Mouse (Mus musculus) stomach, embryonic 15.5 days (tissue): ENCODE results near the gene Npw. TPM values are rescaled to one million over a fixed set of nuclear protein-coding genes. Genes with fewer than 3 reads are reported as not detected.

Experiments used
- ATAC-seq: fragments of 200-750 bp; cut with Nextera tagmentation; 2 replicates; pipeline ENCODE4 v1.8.0; 2017; ENCODE audit warnings: low read depth, moderate number of reproducible peaks, moderate TSS enrichment; ENCODE audit not compliant: insufficient read depth, low FRiP score
- H3K27ac ChIP-seq: fragments of 300-500 bp; sonication (generic); 2 replicates; pipeline ENCODE4 v1.5.1; 2015; ENCODE audit warnings: mild to moderate bottlenecking, inconsistent platforms
- H3K27me3 ChIP-seq: fragments of 300-500 bp; sonication (generic); replicated peaks from 2 replicates; pipeline ENCODE4 v1.6.1; 2015; ENCODE audit warnings: inconsistent platforms
- H3K36me3 ChIP-seq: fragments of 300-500 bp; sonication (generic); 2 replicates; pipeline ENCODE4 v1.6.1; 2015; ENCODE audit warnings: inconsistent platforms
- H3K4me1 ChIP-seq: fragments of 300-500 bp; sonication (generic); 2 replicates; pipeline ENCODE4 v1.6.1; 2015; ENCODE audit warnings: inconsistent platforms
- H3K4me2 ChIP-seq: fragments of 300-500 bp; sonication (generic); 2 replicates; pipeline ENCODE4 v1.6.1; 2015; ENCODE audit warnings: mild to moderate bottlenecking, inconsistent platforms
- H3K4me3 ChIP-seq: fragments of 300-500 bp; sonication (generic); replicated peaks from 2 replicates; pipeline ENCODE4 v1.5.1; 2015; ENCODE audit warnings: inconsistent platforms
- H3K9ac ChIP-seq: fragments of 300-500 bp; sonication (generic); 2 replicates; pipeline ENCODE4 v1.6.1; 2015; ENCODE audit warnings: inconsistent platforms
- H3K9me3 ChIP-seq: fragments of 300-500 bp; sonication (generic); 2 replicates; pipeline ENCODE4 v1.6.1; 2016; ENCODE audit warnings: inconsistent platforms
- WGBS: fragments of 180-500 bp; shearing (Covaris S2); methylation state at CpG from one replicate; pipeline ENCODE4 v1.1.7; 2015; 5-methylcytosine and 5-hydroxymethylcytosine counted together
- polyA plus RNA-seq: library from polyadenylated mRNA; unstranded; fragments of >200 nt; fragmentation: Nextera tagmentation; extraction: Ambion mirVana; gene quantifications from 2 replicates; pipeline ENCODE4 v1.2.1, GENCODE M21; 2015

The Npw gene
- polyA plus RNA-seq, 1 experiment from 2014 or later, result 0.30 TPM

- Histone ChIP-seq H3K27me3 (peaks cover 38% of the 10 kb centered on the region), H3K36me3 (peaks cover 5% of the 10 kb centered on the region; the same call in 1 of the 2 replicates), H3K9ac (no peak overlapping the region), H3K27ac (no peak overlapping the region), H3K4me2 (no peak overlapping the region; the same call in 1 of the 2 replicates), H3K4me1 (peaks cover 30% of the 10 kb centered on the region), H3K4me3 (no peak overlapping the region), H3K9me3 (no peaks in the 10 kb centered on the region)
- ATAC-seq, result no peak
- 83% methylated on average over 5 of the region's 5 CpGs for WGBS
Observed at GRCm38 (mm10) chr17:24692385-24692784, 34.1 kb upstream of the Npw start.

GRCm38 (mm10) chr17:24689251-24690081 is 31.2 kb upstream of the Npw start, which contains the start of gene Syngr3:
Gene Syngr3, minus strand, starts transcription at chr17:24689955.
- WGBS, result under 1% methylated on average over 41 of the region's 55 CpGs
- peaks cover 45% of the 10 kb centered on the region for H3K27me3 ChIP-seq

DNA sequence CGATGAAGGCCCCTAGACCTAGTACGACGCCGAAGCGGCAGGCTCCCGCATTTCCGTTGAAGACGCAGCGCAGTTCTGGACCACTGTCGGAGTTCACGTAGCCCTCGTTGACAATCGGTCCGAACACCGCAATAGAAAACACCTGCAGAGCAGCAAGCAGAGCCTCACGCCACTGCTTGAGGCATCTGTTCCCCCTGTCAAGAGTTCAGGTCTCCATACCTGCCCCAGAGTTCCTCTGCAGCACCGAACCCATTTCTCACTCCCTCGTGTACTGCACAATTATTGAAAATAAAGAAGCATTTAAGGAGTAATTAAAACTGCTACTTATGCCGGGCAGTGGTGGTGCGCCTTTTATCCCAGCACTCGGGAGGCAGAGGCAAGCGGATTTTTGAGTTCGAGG is 29.3 kb upstream of the Npw start:
- 20% methylated on average over 23 of the region's 23 CpGs for WGBS
- peaks cover 21% of the 10 kb centered on the region for H3K4me1 ChIP-seq
- H3K27me3 ChIP-seq, result peaks cover 45% of the 10 kb centered on the region
- peak overlapping the region; percentile 40 for H3K4me3 ChIP-seq
- peaks cover 5% of the 10 kb centered on the region; the same call in 1 of the 2 replicates for H3K36me3 ChIP-seq
- peak overlapping the region; percentile 77 for H3K4me2 ChIP-seq
- ATAC-seq, result no peak
- H3K9ac ChIP-seq, result 0 out of 2 replicates have a peak overlapping the region, but pooled peaks have one; percentile 9
- H3K27ac ChIP-seq, result no peak overlapping the region
- no peaks in the 10 kb centered on the region for H3K9me3 ChIP-seq

More at GRCm38 (mm10) chr17:24689251-24690081, 31.2 kb upstream of the Npw start, which contains the start of gene Syngr3:
- Histone ChIP-seq H3K4me1 (peaks cover 21% of the 10 kb centered on the region), H3K36me3 (peaks cover 5% of the 10 kb centered on the region; the same call in 1 of the 2 replicates), H3K4me3 (peak within 1 kb of the TSS; percentile 48), H3K9ac (no peak within 1 kb of the TSS), H3K9me3 (no peaks in the 10 kb centered on the region), H3K27ac (no peak within 1 kb of the TSS), H3K4me2 (peak within 1 kb of the TSS; percentile 91)
- no peak for ATAC-seq

- no peaks in the 10 kb centered on the region for H3K9me3 ChIP-seq
- peaks cover 3% of the 10 kb centered on the region; the same call in 1 of the 2 replicates for H3K36me3 ChIP-seq
Observed at GRCm38 (mm10) chr17:24687146-24687595, 28.9 kb upstream of the Npw start.

DNA sequence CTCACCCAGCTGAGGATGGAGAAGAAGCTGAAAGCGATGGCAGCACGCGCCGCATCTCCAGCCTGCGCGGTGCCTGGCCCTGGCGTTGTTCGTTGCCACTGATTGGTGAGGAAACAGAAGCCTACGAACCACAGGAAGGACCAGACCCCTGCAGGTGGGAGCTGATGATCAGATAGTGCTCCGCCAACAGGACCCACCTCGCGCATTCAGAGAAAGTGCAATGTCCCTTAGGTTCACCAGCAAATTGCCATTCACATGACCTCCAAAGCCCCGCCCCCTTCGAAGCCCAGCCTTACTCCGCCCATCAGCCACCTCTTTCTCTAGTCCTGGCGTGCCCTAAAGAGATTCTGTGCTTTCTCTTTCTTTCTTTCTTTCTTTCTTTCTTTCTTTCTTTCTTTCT is 28.3 kb upstream of the Npw start:
- WGBS, result 27% methylated on average over 16 of the region's 16 CpGs
- Histone ChIP-seq H3K9ac (no peak overlapping the region), H3K9me3 (no peaks in the 10 kb centered on the region), H3K4me3 (no peak overlapping the region), H3K27ac (no peak overlapping the region), H3K4me2 (peak overlapping the region; percentile 37), H3K36me3 (peaks cover 5% of the 10 kb centered on the region; the same call in 1 of the 2 replicates), H3K27me3 (peaks cover 45% of the 10 kb centered on the region), H3K4me1 (peaks cover 21% of the 10 kb centered on the region)
- no peak for ATAC-seq

More at GRCm38 (mm10) chr17:24687146-24687595, 28.9 kb upstream of the Npw start:
- Histone ChIP-seq H3K27me3 (peaks cover 45% of the 10 kb centered on the region), H3K9ac (0 out of 2 replicates have a peak overlapping the region, but pooled peaks have one; percentile 9), H3K4me3 (peak overlapping the region; percentile 40), H3K27ac (no peak overlapping the region), H3K4me1 (peaks cover 21% of the 10 kb centered on the region), H3K4me2 (peak overlapping the region; percentile 77)
- peak; percentile 62 for ATAC-seq
- 2% methylated on average over 25 of the region's 25 CpGs for WGBS

DNA sequence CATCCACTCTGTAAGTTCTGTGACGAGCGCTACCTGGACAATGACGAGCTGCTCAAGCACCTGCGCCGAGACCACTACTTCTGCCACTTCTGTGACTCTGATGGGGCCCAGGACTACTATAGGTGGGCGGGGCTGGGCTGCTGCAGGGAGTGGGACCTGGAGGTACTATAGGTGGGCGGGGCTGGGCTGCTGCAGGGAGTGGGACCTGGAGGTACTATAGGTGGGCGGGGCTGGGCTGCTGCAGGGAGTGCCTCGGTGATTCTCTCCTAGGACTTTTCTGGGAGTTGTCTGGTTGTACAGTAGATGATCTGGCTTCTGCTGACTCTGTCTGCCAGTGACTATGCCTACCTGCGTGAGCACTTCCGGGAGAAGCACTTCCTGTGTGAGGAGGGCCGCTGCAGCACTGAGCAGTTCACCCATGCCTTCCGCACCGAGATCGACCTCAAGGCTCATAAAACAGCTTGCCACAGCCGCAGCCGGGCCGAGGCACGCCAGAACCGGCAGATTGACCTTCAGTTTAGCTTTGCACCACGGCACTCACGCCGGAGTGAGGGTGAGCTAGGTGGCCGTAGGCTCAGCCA is 19.3 kb upstream of the Npw start:
- 85% methylated on average over 24 of the region's 24 CpGs for WGBS
- Histone ChIP-seq H3K4me3 (no peak overlapping the region), H3K4me1 (peaks cover 4% of the 10 kb centered on the region; the same call in 1 of the 2 replicates), H3K9me3 (no peaks in the 10 kb centered on the region), H3K27ac (no peak overlapping the region), H3K4me2 (no peak overlapping the region), H3K9ac (no peak overlapping the region), H3K36me3 (peaks cover 53% of the 10 kb centered on the region), H3K27me3 (no peaks in the 10 kb centered on the region)
- ATAC-seq, result peak; percentile 79

DNA sequence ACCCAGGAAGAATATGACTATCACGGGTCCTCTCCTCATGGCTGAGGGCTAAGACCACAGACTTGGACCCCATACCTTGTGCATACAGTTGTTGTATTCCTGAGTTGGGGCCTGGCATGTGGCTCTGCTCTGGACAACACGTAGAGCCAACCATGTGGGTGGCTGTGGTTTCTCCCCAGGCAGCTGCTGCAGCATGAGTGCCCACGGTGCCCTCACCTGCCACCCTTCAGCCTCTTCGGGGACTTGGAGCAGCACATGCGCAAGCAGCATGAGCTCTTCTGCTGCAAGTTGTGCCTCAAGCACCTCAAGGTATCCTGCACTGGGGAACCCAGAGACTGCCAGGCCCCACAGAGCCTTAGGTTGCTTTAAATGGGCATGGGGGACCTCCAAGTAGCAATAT is 18.6 kb upstream of the Npw start:
- no peak overlapping the region for H3K4me3 ChIP-seq
- H3K9ac ChIP-seq, result no peak overlapping the region
- no peaks in the 10 kb centered on the region for H3K27me3 ChIP-seq
- 88% methylated on average over 5 of the region's 5 CpGs for WGBS
- ATAC-seq, result no peak
- H3K4me1 ChIP-seq, result peaks cover 9% of the 10 kb centered on the region
- peaks cover 49% of the 10 kb centered on the region for H3K36me3 ChIP-seq
- H3K4me2 ChIP-seq, result no peak overlapping the region
- no peaks in the 10 kb centered on the region for H3K9me3 ChIP-seq
- H3K27ac ChIP-seq, result no peak overlapping the region

- H3K4me3 ChIP-seq, result no peak overlapping the region
- no peak overlapping the region for H3K27ac ChIP-seq
- H3K4me2 ChIP-seq, result no peak overlapping the region
- no peaks in the 10 kb centered on the region for H3K9me3 ChIP-seq
- H3K4me1 ChIP-seq, result peaks cover 16% of the 10 kb centered on the region
- no peak overlapping the region for H3K9ac ChIP-seq
- no peaks in the 10 kb centered on the region for H3K27me3 ChIP-seq
- WGBS, result 70% methylated on average over 2 of the region's 2 CpGs
- no peak for ATAC-seq
- peaks cover 44% of the 10 kb centered on the region for H3K36me3 ChIP-seq
Observed at GRCm38 (mm10) chr17:24676187-24676586, 17.9 kb upstream of the Npw start.

DNA sequence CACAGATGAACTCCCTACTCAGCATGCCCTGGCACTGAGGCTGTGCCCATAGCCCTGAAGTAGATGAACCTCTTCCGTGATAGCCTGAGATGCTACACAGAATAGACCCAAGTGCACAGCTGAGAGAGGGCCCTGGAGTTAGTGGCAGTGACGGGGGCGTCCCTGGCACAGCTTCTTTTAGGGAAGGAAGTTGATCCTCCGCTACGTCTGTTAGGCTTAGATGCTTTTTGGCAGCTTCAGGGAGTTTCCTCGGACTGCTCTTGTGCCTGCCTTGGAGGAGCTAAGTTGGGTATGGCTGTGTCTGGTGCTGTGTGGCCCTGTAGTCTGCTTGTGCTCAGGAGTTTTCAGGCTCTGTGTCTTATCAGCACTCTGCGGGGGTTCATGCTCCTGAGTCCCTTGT is 16.0 kb upstream of the Npw start:
- no peaks in the 10 kb centered on the region for H3K27me3 ChIP-seq
- 78% methylated on average over 7 of the region's 7 CpGs for WGBS
- no peak overlapping the region for H3K4me2 ChIP-seq
- 0 out of 2 replicates have a peak overlapping the region, but pooled peaks have one; percentile 8 for H3K9ac ChIP-seq
- no peak overlapping the region for H3K4me3 ChIP-seq
- peaks cover 25% of the 10 kb centered on the region for H3K36me3 ChIP-seq
- no peak for ATAC-seq
- peaks cover 24% of the 10 kb centered on the region for H3K4me1 ChIP-seq
- no peak overlapping the region for H3K27ac ChIP-seq
- no peaks in the 10 kb centered on the region for H3K9me3 ChIP-seq

DNA sequence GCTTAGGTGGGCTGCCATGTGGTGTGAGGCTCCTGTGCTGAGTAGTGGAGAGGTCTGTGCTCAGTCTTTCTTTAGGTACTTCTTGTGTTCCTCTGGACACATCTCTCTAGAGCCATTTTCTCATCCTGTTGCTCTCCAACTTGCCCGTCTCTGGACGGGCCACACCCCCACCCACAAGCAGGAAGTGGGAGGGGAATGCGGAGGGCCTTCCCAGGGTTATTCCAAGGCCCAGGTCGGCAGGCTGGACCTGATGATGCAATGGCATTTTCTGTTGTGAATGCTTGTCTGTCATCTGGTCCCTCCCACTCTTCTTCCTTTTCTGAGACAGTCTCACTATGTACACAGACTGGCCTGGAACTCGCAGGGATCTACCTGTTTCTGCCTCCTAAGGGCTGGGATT is 13.9 kb upstream of the Npw start:
- H3K27me3 ChIP-seq, result no peaks in the 10 kb centered on the region
- 0 out of 2 replicates have a peak, but pooled peaks have one; percentile 21 for ATAC-seq
- H3K9me3 ChIP-seq, result no peaks in the 10 kb centered on the region
- H3K27ac ChIP-seq, result no peak overlapping the region
- H3K4me3 ChIP-seq, result no peak overlapping the region
- peak overlapping the region; percentile 67; the same call in 1 of the 2 replicates for H3K4me2 ChIP-seq
- H3K4me1 ChIP-seq, result peaks cover 21% of the 10 kb centered on the region
- WGBS, result 12% methylated on average over 5 of the region's 5 CpGs
- H3K36me3 ChIP-seq, result peaks cover 4% of the 10 kb centered on the region; the same call in 1 of the 2 replicates
- no peak overlapping the region for H3K9ac ChIP-seq

GRCm38 (mm10) chr17:24671346-24671745 is 13.1 kb upstream of the Npw start:
- no peaks in the 10 kb centered on the region for H3K9me3 ChIP-seq
- H3K4me3 ChIP-seq, result peak overlapping the region; percentile 98; the same call in 1 of the 2 replicates
- H3K4me2 ChIP-seq, result peak overlapping the region; percentile 67; the same call in 1 of the 2 replicates
- peaks cover 20% of the 10 kb centered on the region for H3K4me1 ChIP-seq
- H3K9ac ChIP-seq, result no peak overlapping the region
- no peaks in the 10 kb centered on the region for H3K36me3 ChIP-seq
- no peaks in the 10 kb centered on the region for H3K27me3 ChIP-seq
- WGBS, result 62% methylated on average over 5 of the region's 5 CpGs
- ATAC-seq, result no peak
- no peak overlapping the region for H3K27ac ChIP-seq
